10 mouse cellular contexts compared by ENCODE assay signal in genomic region chr6:141311615-141312014, GRCm38 (mm10).
DNase-seq lines count a peak whose midpoint lies in the region; ATAC-seq and TF ChIP-seq lines count a peak whose summit lies in the region.
"Had no signal": no experiment of that assay in that cellular context is flagged by ENCODE, and none has a peak within 500 bp of the region (broad histone marks: within the 10 kb centered on the region; RNA-seq: fewer than 3 reads in every experiment).

No protein-coding gene starts in this region.

- 27% methylated on average over 6 of the region's 6 CpGs for WGBS in kidney, postnatal 0 days

- ATAC-seq in kidney, postnatal 0 days (replicated peaks; ENCODE audit: low FRiP score, low read depth), result 0 out of 2 replicates have a peak, but pooled peaks have one; percentile 47

- intact Hi-C loops in heart, postnatal 10 days (cut with DNase I), result loop anchor here (10.0 kb wide), 1 partner anchor 387 kb away; no protein-coding TSS in a partner anchor

- no peak overlapping the region for H3K4me3 ChIP-seq in kidney, postnatal 0 days (replicated peaks; ENCODE audit: low read depth, low read length)
- H3K4me3 ChIP-seq: myocyte had no signal

- TF ChIP-seq CTCF in kidney, postnatal 0 days (IDR thresholded peaks at IDR 0.05; ENCODE audit: low read depth), result no peak

- H3K9ac ChIP-seq in kidney, postnatal 0 days (ENCODE audit: low read depth, low read length), result no peak overlapping the region
- H3K9ac ChIP-seq: hindbrain, embryonic 14.5 days had no signal

- H3K27me3 ChIP-seq in kidney, postnatal 0 days (ENCODE audit: insufficient read depth, low read length), result no peaks in the 10 kb centered on the region

- no peaks in the 10 kb centered on the region for H3K4me1 ChIP-seq in kidney, postnatal 0 days (replicated peaks; ENCODE audit: insufficient read depth, low read length)

- DNase-seq in kidney, postnatal 0 days (ENCODE audit: low spot score), result peak; percentile 57
- no peak for DNase-seq in kidney, adult 11 months
- peak; percentile 39 to 41 for DNase-seq in heart, adult 9 months (ENCODE audit: low spot score in 2 of 2)
- DNase-seq in heart, postnatal 10 days, result peak; percentile 60 to 61
- peak; percentile 72 for DNase-seq in lung, postnatal 10 days
- no peak for DNase-seq in thymus, postnatal 14 days
- no peak for DNase-seq in adipocyte (ENCODE audit: low spot score)
- DNase-seq: cerebellum, postnatal 10 days had no signal

- H3K4me2 ChIP-seq in kidney, postnatal 0 days (ENCODE audit: low read length), result no peak overlapping the region
- H3K4me2 ChIP-seq: hindbrain, embryonic 14.5 days had no signal

- peak overlapping the region; percentile 39 for H3K27ac ChIP-seq in kidney, postnatal 0 days
- H3K27ac ChIP-seq: hindbrain, embryonic 14.5 days had no signal

- no peaks in the 10 kb centered on the region for H3K9me3 ChIP-seq in kidney, postnatal 0 days (replicated peaks; ENCODE audit: low read length)

- no peaks in the 10 kb centered on the region for H3K36me3 ChIP-seq in kidney, postnatal 0 days (ENCODE audit: insufficient read depth, low read length)

Comparison
In these comparisons a context has a peak if more than half of its experiments do, and no peak if none do; other contexts are left out.
1. DNase-seq: peak in kidney, postnatal 0 days (single experiment), heart, adult 9 months (2 of 2), heart, postnatal 10 days (2 of 2) and lung, postnatal 10 days (single experiment); none in kidney, adult 11 months (single experiment), thymus, postnatal 14 days (single experiment) and adipocyte (single experiment).